Mouse (Mus musculus) liver, embryonic 13.5 days (tissue): ENCODE measurements around the gene Elovl2. TPM values are rescaled to one million over a fixed set of nuclear protein-coding genes. Genes with fewer than 3 reads are reported as not detected.

ENCODE experiments used
- polyA plus RNA-seq: library from polyadenylated mRNA; unstranded; fragments of >200 nt; fragmentation: Nextera tagmentation; extraction: Ambion mirVana; gene quantifications from 2 replicates; pipeline ENCODE4 v1.2.1, GENCODE M21; 2015

The Elovl2 gene
- polyA plus RNA-seq, 1 experiment from 2014 or later: 24.3 TPM

Other genes starting within 250 kb of the Elovl2 start
- gene Pak1ip1, start 219.4 kb downstream of the Elovl2 start, polyA plus RNA-seq: 76.6 and 81.3 TPM in 2 replicates
- gene Tmem14c, start 204.1 kb downstream of the Elovl2 start, polyA plus RNA-seq: 859 and 925 TPM in 2 replicates
- 0.20 and 0.21 TPM in 2 replicates for gene Mak, start 140.7 kb downstream of the Elovl2 start, polyA plus RNA-seq
- not detected in 2 replicates for gene Gcm2, start 109.4 kb downstream of the Elovl2 start, polyA plus RNA-seq
- not detected in 2 replicates for gene Sycp2l, start 106.1 kb downstream of the Elovl2 start, polyA plus RNA-seq
- 5.4 and 6.6 TPM in 2 replicates for gene Smim13, start 29.4 kb upstream of the Elovl2 start, polyA plus RNA-seq
- gene Gm17364, start 53.6 kb upstream of the Elovl2 start, polyA plus RNA-seq: not detected in 2 replicates